Mouse (Mus musculus): ENCODE data around the gene Snx32. TPM values are rescaled to one million over a fixed set of nuclear protein-coding genes. Genes with fewer than 3 reads are reported as not detected.

Snx32 gene
- polyA plus RNA-seq, 1 experiment: 176 TPM

DNA sequence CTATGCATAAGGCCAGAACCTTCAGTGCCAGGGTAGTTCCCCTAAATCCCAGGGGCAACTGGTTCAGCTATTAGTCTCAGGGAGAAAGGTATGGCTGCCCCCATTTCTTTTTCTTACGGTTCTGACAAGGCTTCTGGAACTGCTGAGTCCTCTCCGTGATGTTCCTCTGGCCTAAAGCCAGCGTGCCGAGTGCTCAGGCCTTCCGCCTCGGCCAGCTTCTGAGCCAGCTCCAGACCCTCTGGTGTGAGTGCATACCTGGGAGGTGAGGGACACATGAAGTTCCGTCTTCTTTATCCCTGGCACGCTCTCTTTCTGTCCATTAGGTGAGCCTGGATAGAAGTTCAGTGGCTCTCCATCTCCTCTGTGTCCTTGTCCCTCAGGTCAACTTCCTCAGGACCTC, 25.0 kb downstream of the Snx32 start:
- peak overlapping the region; percentile 33 for H3K4me3 ChIP-seq (replicated peaks; ENCODE audit: insufficient read depth, low read depth, low read length)
- TF ChIP-seq POLR2A (IDR thresholded peaks at IDR 0.05; ENCODE audit: borderline replicate concordance, insufficient read depth, low read length) (no peak), CTCF (IDR thresholded peaks at IDR 0.05; ENCODE audit: borderline replicate concordance, insufficient read depth, low read depth, low read length) (no peak)
- H3K27me3 ChIP-seq (ENCODE audit: control insufficient read depth, insufficient read depth, low read length): no peaks in the 10 kb centered on the region
- peaks cover 39% of the 10 kb centered on the region for H3K4me1 ChIP-seq (ENCODE audit: control insufficient read depth, insufficient read depth, low read length)
- 11% methylated on average over 8 of the region's 8 CpGs for WGBS
- DNase-seq: peak in 1 of 2 experiments; percentile 73
- H3K27ac ChIP-seq (ENCODE audit: insufficient read depth, low read length): peak overlapping the region; percentile 90

DNA sequence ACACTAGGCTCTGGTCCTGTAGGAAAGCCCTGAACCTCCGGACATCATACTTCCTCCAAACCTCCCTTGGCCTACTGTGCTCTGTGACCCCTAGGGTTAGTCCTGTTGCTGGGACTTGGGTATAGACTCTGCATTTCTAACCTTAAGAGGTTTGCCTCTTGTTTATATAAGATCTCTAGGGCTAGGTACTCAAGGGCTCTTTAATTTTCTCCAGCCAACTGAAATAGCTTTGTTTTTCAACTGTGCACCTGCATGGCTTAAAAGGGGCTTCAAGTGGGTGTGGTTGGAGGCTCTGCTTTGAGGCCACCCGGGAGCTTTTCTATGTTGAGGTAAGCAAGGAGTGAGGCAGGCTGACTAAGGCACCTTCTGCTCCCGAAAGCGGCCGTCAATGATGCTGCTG, 25.8 kb downstream of the Snx32 start:
- no peak for DNase-seq
- Histone ChIP-seq H3K4me3 (replicated peaks; ENCODE audit: insufficient read depth, low read depth, low read length) (peak overlapping the region; percentile 15), H3K27me3 (ENCODE audit: control insufficient read depth, insufficient read depth, low read length) (no peaks in the 10 kb centered on the region), H3K27ac (ENCODE audit: insufficient read depth, low read length) (peak overlapping the region; percentile 90), H3K4me1 (ENCODE audit: control insufficient read depth, insufficient read depth, low read length) (peaks cover 39% of the 10 kb centered on the region)
- TF ChIP-seq POLR2A (IDR thresholded peaks at IDR 0.05; ENCODE audit: borderline replicate concordance, insufficient read depth, low read length) (no peak), CTCF (IDR thresholded peaks at IDR 0.05; ENCODE audit: borderline replicate concordance, insufficient read depth, low read depth, low read length) (no peak)
- WGBS: 67% methylated on average over 5 of the region's 5 CpGs

DNA sequence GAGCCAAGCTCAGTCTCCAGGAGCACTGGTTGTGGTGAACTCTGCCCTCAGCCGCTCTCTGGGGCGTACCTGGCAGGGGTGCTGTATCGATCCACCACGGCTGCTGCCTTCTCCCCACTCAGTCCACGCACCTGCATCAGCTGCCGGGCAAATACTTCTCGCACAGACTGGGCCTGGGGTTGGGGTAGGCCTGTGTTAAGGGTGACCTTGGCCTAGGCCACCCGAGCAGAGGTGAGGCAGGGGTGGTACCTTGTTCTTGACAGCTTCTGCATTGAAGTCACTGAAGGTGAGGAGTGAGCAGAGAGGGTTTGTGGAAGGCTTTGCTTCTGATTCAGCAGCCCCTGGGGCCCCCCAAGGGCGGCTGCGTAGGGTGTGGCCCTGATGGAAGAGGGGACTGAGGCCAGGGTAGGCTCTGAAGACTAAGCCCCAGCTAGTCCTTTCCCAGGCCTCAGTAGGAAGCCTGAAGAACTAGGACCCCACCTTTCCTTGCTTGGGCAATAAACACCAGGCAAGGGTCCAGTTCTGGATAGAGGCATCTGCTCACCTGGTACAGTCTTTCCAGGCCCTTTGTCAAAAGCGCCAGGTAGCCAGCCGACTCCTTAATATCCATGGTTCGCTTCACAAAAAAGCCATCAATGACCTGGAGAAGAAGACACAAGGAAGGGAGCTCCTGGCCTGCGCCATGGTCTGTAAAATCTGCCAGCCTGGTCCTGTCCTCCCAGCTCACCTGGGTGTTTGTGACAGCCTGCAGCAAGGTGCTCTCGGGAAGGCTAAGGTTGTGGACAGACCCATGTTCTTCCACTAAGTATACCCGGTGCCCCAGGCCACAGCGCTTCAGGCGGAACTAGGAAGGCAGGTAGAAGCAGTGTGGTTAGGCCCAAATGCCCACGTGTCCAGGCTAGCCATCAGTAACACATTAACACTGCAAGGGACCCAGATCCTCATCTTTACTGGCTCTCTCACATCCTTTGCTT, 26.7 kb downstream of the Snx32 start:
- Histone ChIP-seq H3K4me3 (replicated peaks; ENCODE audit: insufficient read depth, low read depth, low read length) (no peak overlapping the region), H3K27ac (ENCODE audit: insufficient read depth, low read length) (peak overlapping the region; percentile 90), H3K4me1 (ENCODE audit: control insufficient read depth, insufficient read depth, low read length) (peaks cover 39% of the 10 kb centered on the region), H3K27me3 (ENCODE audit: control insufficient read depth, insufficient read depth, low read length) (no peaks in the 10 kb centered on the region)
- WGBS: 63% methylated on average over 19 of the region's 19 CpGs
- TF ChIP-seq POLR2A (IDR thresholded peaks at IDR 0.05; ENCODE audit: borderline replicate concordance, insufficient read depth, low read length) (no peak), CTCF (IDR thresholded peaks at IDR 0.05; ENCODE audit: borderline replicate concordance, insufficient read depth, low read depth, low read length) (no peak)
- peak in 1 of 2 experiments; percentile 48 for DNase-seq

DNA sequence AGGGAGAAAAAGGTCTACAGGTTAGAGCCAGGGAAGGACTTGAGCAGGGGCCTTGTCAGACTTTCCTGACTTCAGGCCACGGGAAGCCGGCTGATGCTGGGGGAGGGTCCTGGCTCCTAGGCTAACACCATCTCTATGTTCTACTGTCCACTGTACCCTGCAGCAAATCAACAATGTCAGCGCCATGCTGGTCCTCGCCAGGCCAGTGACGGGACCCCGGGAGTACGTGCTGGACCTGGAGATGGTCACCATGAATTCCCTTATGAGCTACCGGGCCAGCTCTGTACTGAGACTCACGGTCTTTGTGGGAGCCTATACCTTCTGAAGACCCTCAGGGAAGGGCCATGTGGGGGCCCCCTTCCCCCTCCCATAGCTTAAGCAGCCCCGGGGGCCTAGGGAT, 28.9 kb downstream of the Snx32 start:
- Histone ChIP-seq H3K27me3 (ENCODE audit: control insufficient read depth, insufficient read depth, low read length) (no peaks in the 10 kb centered on the region), H3K4me1 (ENCODE audit: control insufficient read depth, insufficient read depth, low read length) (peaks cover 50% of the 10 kb centered on the region), H3K27ac (ENCODE audit: insufficient read depth, low read length) (no peak overlapping the region), H3K4me3 (replicated peaks; ENCODE audit: insufficient read depth, low read depth, low read length) (no peak overlapping the region)
- no peak for TF ChIP-seq POLR2A (IDR thresholded peaks at IDR 0.05; ENCODE audit: borderline replicate concordance, insufficient read depth, low read length)
- WGBS: 89% methylated on average over 10 of the region's 10 CpGs
- no peak for DNase-seq

DNA sequence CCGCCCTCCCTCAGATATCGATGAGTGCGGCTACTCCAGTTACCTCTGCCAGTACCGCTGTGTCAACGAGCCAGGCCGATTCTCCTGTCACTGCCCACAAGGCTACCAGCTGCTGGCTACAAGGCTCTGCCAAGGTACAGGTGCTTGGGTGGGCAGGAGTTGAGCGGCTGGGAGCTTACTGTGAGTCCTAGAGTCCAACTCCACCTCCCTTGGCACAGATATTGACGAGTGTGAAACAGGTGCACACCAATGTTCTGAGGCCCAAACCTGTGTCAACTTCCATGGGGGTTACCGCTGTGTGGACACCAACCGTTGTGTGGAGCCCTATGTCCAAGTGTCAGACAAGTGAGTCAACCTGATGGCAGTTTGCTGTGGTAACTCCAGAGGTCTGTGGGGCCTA, 30.3 kb downstream of the Snx32 start:
- Histone ChIP-seq H3K4me1 (ENCODE audit: control insufficient read depth, insufficient read depth, low read length) (peaks cover 45% of the 10 kb centered on the region), H3K27me3 (ENCODE audit: control insufficient read depth, insufficient read depth, low read length) (no peaks in the 10 kb centered on the region), H3K27ac (ENCODE audit: insufficient read depth, low read length) (no peak overlapping the region), H3K4me3 (replicated peaks; ENCODE audit: insufficient read depth, low read depth, low read length) (no peak overlapping the region)
- DNase-seq: peak in 1 of 2 experiments; percentile 46
- 31% methylated on average over 10 of the region's 10 CpGs for WGBS
- TF ChIP-seq CTCF (IDR thresholded peaks at IDR 0.05; ENCODE audit: borderline replicate concordance, insufficient read depth, low read depth, low read length) (no peak), POLR2A (IDR thresholded peaks at IDR 0.05; ENCODE audit: borderline replicate concordance, insufficient read depth, low read length) (peak; percentile 20; the same call in 1 of the 2 replicates)

DNA sequence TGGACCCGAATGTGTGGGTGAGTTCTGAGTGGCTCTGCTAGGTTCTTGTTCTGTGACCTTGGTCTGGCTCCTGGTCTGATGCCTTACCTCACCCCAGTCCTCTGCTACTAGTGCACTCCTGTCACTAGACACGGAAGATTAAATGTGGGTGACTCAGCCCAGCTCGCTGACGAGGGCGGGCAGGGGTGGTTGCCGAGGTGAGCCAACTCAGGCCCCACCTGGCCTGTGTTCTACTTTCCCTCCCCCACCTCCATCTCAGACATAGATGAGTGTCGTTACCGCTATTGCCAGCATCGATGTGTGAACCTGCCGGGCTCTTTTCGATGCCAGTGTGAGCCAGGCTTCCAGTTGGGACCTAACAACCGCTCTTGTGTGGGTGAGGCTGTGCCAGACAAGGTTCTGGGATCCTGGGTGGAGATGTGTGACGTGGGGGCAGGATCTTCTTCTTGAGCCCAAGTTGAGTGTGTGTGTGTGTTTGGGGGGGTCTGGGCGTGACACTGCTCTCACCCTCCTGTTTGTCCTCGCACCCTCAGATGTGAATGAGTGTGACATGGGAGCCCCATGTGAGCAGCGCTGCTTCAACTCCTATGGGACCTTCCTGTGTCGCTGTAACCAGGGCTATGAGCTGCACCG, 32.6 kb downstream of the Snx32 start:
- H3K27me3 ChIP-seq (ENCODE audit: control insufficient read depth, insufficient read depth, low read length): no peaks in the 10 kb centered on the region
- H3K4me3 ChIP-seq (replicated peaks; ENCODE audit: insufficient read depth, low read depth, low read length): peak overlapping the region; percentile 5
- peak overlapping the region; percentile 33; the same call in 1 of the 2 replicates for H3K27ac ChIP-seq (ENCODE audit: insufficient read depth, low read length)
- TF ChIP-seq POLR2A (IDR thresholded peaks at IDR 0.05; ENCODE audit: borderline replicate concordance, insufficient read depth, low read length) (no peak), CTCF (IDR thresholded peaks at IDR 0.05; ENCODE audit: borderline replicate concordance, insufficient read depth, low read depth, low read length) (no peak)
- DNase-seq: no peak
- 51% methylated on average over 18 of the region's 18 CpGs for WGBS
- peaks cover 29% of the 10 kb centered on the region for H3K4me1 ChIP-seq (ENCODE audit: control insufficient read depth, insufficient read depth, low read length)

DNA sequence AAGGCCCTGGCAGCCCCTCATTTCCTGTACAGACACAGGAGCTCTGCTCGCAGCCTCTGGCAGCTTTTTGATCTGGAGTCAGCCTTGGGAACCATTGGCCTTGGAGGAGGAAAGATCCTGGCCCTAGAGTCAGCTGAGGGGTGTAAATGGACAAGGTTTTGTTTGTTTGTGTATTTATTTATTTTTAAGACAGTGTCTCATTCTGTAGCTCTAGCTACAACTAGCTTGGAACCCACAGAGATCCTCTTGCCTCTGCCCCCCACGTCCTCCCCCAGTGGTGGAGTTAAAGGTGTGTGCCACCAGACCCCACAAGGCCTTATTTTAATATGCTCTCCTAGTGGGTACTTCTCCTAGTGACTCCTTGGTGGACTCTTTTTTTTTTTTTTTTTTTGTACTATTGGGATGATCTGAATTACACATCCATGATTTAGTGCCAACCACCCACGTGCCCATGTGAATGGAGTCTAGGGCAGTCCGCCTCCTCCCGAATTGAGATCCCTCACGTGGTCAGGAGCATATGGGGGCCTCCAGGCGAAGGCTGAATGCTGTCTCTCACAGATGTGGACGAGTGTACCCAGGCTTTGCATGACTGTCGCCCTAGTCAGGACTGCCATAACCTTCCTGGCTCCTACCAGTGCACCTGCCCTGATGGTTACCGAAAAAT, 33.2 kb downstream of the Snx32 start:
- peaks cover 27% of the 10 kb centered on the region for H3K4me1 ChIP-seq (ENCODE audit: control insufficient read depth, insufficient read depth, low read length)
- DNase-seq: peak; percentile 45 to 54
- 45% methylated on average over 10 of the region's 10 CpGs for WGBS
- H3K27ac ChIP-seq (ENCODE audit: insufficient read depth, low read length): peak overlapping the region; percentile 33; the same call in 1 of the 2 replicates
- TF ChIP-seq POLR2A (IDR thresholded peaks at IDR 0.05; ENCODE audit: borderline replicate concordance, insufficient read depth, low read length): no peak
- TF ChIP-seq CTCF (IDR thresholded peaks at IDR 0.05; ENCODE audit: borderline replicate concordance, insufficient read depth, low read depth, low read length): no peak
- no peaks in the 10 kb centered on the region for H3K27me3 ChIP-seq (ENCODE audit: control insufficient read depth, insufficient read depth, low read length)
- H3K4me3 ChIP-seq (replicated peaks; ENCODE audit: insufficient read depth, low read depth, low read length): no peak overlapping the region

Data from cerebellum, adult 2 months (tissue).